Mouse (Mus musculus): ENCODE data around the gene Lingo1. TPM values are rescaled to one million over a fixed set of nuclear protein-coding genes. Genes with fewer than 3 reads are reported as not detected.
A peak's percentile ranks its signal among the peaks of the same experiment; 100 is the strongest.

Gene Lingo1
- polyA plus RNA-seq, 1 experiment from 2014 or later: 8.9 TPM

GRCm38 (mm10) chr9:56627295-56627694 is 169.0 kb downstream of the Lingo1 start:
- Histone ChIP-seq H3K4me3 (replicated peaks) (no peak overlapping the region), H3K27ac (replicated peaks) (no peak overlapping the region), H3K27me3 (no peaks in the 10 kb centered on the region), H3K4me2 (replicated peaks) (no peak overlapping the region), H3K4me1 (peaks cover 24% of the 10 kb centered on the region), H3K9me3 (replicated peaks) (no peaks in the 10 kb centered on the region), H3K9ac (no peak overlapping the region), H3K36me3 (no peaks in the 10 kb centered on the region)
- no peak for ATAC-seq (ENCODE audit: insufficient number of reproducible peaks, low FRiP score, low TSS enrichment, low read depth)
- 67% methylated on average over 4 of the region's 4 CpGs for WGBS

GRCm38 (mm10) chr9:56624923-56625322 is 171.3 kb downstream of the Lingo1 start:
- H3K9ac ChIP-seq: no peak overlapping the region
- no peak overlapping the region for H3K27ac ChIP-seq (replicated peaks)
- H3K27me3 ChIP-seq: peaks cover 16% of the 10 kb centered on the region
- no peaks in the 10 kb centered on the region for H3K9me3 ChIP-seq (replicated peaks)
- H3K4me3 ChIP-seq (replicated peaks): no peak overlapping the region
- H3K36me3 ChIP-seq: peaks cover 4% of the 10 kb centered on the region; the same call in 1 of the 2 replicates
- 37% methylated on average over 2 of the region's 2 CpGs for WGBS
- H3K4me1 ChIP-seq: peaks cover 18% of the 10 kb centered on the region
- peak; percentile 34; the same call in 1 of the 2 replicates for ATAC-seq (ENCODE audit: insufficient number of reproducible peaks, low FRiP score, low TSS enrichment, low read depth)
- H3K4me2 ChIP-seq (replicated peaks): no peak overlapping the region

DNA sequence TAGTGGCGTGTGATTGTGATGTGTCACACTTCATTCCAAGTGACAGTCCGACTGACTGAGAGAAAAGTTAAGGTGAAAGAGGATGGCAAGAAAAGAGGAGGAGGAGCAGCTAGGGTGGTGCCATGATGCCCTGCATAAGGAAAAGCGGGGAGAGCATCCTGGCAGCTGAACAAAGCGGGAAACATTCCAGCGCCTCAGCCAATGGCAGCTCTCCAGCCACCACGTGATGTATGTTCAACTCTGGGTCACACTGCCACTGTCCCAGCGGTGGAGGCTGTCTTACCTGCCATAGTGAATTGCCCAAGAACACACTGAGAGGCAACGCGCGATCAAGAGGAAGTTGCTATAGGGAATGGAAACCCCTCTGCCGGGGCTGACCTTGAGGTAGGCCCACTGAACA is 172.9 kb downstream of the Lingo1 start:
- H3K36me3 ChIP-seq: peaks cover 5% of the 10 kb centered on the region; the same call in 1 of the 2 replicates

DNA sequence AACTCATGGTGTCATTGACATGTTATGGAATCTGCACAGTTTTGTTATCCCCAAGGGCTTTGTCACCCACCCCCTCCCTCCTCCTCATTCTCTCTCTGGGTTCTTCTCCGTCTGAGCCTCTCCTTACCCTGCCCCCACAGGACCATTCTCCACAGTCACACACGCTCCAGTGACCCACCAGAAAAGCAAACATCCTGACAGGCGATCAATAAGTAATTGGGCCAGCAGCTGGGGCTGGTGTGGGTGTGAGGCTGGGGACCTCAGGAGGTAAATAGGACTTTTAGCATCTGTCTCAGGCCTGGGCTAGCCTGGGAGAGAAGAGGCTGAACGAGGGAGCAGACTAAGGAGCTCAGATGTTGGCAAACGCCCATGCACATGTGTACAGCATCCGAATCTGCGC is 173.5 kb downstream of the Lingo1 start:
- peaks cover 5% of the 10 kb centered on the region; the same call in 1 of the 2 replicates for H3K36me3 ChIP-seq
- peaks cover 10% of the 10 kb centered on the region for H3K4me1 ChIP-seq
- no peak overlapping the region for H3K27ac ChIP-seq (replicated peaks)
- H3K4me3 ChIP-seq (replicated peaks): no peak overlapping the region
- no peak overlapping the region for H3K4me2 ChIP-seq (replicated peaks)
- 71% methylated on average over 7 of the region's 7 CpGs for WGBS
- no peak for ATAC-seq (ENCODE audit: insufficient number of reproducible peaks, low FRiP score, low TSS enrichment, low read depth)
- no peaks in the 10 kb centered on the region for H3K9me3 ChIP-seq (replicated peaks)
- H3K27me3 ChIP-seq: peaks cover 17% of the 10 kb centered on the region
- H3K9ac ChIP-seq: no peak overlapping the region

More for the DNA sequence above, 172.9 kb downstream of the Lingo1 start:
- Histone ChIP-seq H3K4me3 (replicated peaks) (no peak overlapping the region), H3K27ac (replicated peaks) (no peak overlapping the region), H3K4me1 (peaks cover 10% of the 10 kb centered on the region), H3K4me2 (replicated peaks) (no peak overlapping the region), H3K9ac (no peak overlapping the region), H3K9me3 (replicated peaks) (no peaks in the 10 kb centered on the region), H3K27me3 (peaks cover 17% of the 10 kb centered on the region)
- ATAC-seq (ENCODE audit: insufficient number of reproducible peaks, low FRiP score, low TSS enrichment, low read depth): no peak
- WGBS: 82% methylated on average over 11 of the region's 11 CpGs

DNA sequence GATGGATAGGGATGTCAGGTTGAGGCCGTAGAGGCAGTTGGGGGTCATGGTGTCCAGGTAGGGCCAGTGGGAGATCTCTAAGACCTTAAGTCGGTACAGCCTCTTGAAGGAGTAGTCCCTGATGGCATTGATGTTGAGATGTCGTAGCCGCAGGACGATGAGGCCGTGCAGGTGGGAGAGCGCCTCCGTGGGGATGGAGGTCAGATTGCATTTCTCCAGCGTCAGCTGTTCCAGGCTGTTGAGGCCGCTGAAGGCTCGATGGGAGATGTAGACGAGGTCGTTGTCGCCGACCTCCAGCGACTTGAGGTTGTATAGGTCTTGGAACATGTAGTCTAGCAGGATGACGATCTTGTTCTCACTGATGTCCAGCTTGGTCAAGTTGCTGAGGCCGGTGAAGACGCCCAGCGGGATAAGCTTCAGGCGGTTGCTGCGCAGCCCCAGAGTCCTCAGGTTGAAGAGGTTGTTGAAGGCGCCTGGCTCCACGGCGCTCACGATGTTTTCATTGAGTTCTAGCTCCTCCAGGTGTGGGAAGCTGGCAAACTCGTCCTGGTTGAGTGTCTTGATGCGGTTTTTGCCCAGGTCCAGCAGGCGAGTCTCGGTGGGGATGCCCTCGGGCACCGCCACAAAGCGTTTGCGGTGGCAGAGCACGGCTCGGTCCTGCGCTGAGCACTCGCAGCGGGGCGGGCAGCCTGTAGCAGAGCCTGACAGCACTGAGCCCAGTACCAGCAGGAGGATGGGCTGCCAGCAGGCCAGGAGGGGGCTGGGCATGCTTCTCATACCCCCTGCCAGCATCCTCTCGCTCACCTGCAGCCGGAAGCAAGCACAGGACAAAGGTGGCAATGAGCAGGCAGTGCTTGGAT is 175.5 kb downstream of the Lingo1 start:
- H3K36me3 ChIP-seq: peaks cover 5% of the 10 kb centered on the region; the same call in 1 of the 2 replicates
- peaks cover 10% of the 10 kb centered on the region for H3K4me1 ChIP-seq
- 31% methylated on average over 42 of the region's 42 CpGs for WGBS
- H3K9ac ChIP-seq: no peak overlapping the region
- H3K4me2 ChIP-seq (replicated peaks): no peak overlapping the region
- no peaks in the 10 kb centered on the region for H3K9me3 ChIP-seq (replicated peaks)
- no peak for ATAC-seq (ENCODE audit: insufficient number of reproducible peaks, low FRiP score, low TSS enrichment, low read depth)
- H3K27ac ChIP-seq (replicated peaks): no peak overlapping the region
- H3K27me3 ChIP-seq: peaks cover 17% of the 10 kb centered on the region
- H3K4me3 ChIP-seq (replicated peaks): no peak overlapping the region

DNA sequence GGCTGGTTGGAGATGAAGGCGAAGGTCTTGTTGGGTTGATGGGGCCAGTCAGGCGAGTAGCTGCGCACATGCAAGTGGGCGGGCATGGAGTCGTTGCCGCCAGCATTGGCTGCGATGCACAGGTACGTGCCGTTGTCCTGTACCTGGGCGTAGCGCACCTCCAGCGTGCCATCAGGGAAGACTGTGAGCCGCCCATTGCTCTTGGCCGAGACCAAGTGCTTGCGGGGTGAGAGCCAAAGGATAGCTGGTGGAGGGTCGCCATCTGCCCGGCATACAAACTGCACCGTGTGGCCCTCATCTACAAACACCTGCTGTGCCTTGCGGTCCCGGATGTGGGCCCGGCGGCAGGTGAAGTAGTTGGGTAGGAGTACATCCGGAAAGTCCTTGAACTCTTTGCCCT is 176.6 kb downstream of the Lingo1 start:
- H3K27ac ChIP-seq (replicated peaks): no peak overlapping the region
- H3K9me3 ChIP-seq (replicated peaks): no peaks in the 10 kb centered on the region
- H3K27me3 ChIP-seq: peaks cover 17% of the 10 kb centered on the region
- no peak overlapping the region for H3K4me2 ChIP-seq (replicated peaks)
- H3K36me3 ChIP-seq: peaks cover 5% of the 10 kb centered on the region; the same call in 1 of the 2 replicates
- H3K4me3 ChIP-seq (replicated peaks): no peak overlapping the region
- H3K9ac ChIP-seq: no peak overlapping the region
- no peak for ATAC-seq (ENCODE audit: insufficient number of reproducible peaks, low FRiP score, low TSS enrichment, low read depth)
- H3K4me1 ChIP-seq: peaks cover 4% of the 10 kb centered on the region
- WGBS: 80% methylated on average over 23 of the region's 23 CpGs

DNA sequence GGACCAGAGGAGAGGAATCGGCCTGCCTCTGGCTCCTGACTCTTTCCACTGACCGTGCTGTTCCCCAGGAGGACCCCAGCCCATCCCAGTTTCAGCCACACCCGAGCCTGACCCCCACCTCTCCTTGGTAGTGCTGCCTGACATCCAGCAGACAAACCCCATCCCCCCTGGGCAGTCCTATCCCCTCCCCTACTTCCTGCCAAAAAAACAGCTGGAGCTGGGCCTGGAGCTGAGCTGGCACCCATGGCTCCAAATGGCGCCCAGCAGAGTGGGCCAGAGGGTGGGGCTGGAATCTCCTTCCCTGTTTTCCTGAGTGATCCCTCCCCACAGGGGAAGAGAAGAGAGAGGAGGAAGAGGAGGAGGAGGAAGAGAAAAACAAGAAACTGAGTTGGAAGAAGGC is 177.6 kb downstream of the Lingo1 start:
- Histone ChIP-seq H3K9me3 (replicated peaks) (no peaks in the 10 kb centered on the region), H3K27me3 (peaks cover 17% of the 10 kb centered on the region), H3K9ac (no peak overlapping the region), H3K36me3 (peaks cover 5% of the 10 kb centered on the region; the same call in 1 of the 2 replicates), H3K4me1 (no peaks in the 10 kb centered on the region), H3K4me2 (replicated peaks) (no peak overlapping the region), H3K4me3 (replicated peaks) (no peak overlapping the region), H3K27ac (replicated peaks) (no peak overlapping the region)
- 67% methylated on average over 4 of the region's 4 CpGs for WGBS
- no peak for ATAC-seq (ENCODE audit: insufficient number of reproducible peaks, low FRiP score, low TSS enrichment, low read depth)

DNA sequence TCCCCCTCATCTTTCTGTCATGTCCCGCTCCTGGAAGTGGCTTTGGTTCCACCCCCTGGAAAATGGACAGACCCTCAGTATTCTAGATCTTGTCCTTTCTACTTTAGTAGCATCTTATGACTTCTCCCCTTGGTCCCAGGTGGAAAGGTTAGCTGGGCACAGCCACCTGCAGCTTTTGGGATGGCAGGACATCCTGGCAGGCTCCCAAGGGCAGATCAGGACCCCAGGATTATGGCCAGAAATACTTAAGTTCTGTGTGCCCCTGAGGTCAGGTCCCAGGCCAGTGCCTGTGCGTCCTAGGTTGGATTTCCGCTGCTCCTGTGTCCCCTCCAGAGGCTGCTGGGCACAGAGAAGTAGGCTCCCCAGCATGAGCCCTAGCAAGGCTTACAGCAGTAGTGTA is 180.2 kb downstream of the Lingo1 start:
- ATAC-seq (ENCODE audit: insufficient number of reproducible peaks, low FRiP score, low TSS enrichment, low read depth): no peak
- Histone ChIP-seq H3K4me3 (replicated peaks) (no peak overlapping the region), H3K9me3 (replicated peaks) (no peaks in the 10 kb centered on the region), H3K4me2 (replicated peaks) (no peak overlapping the region), H3K4me1 (no peaks in the 10 kb centered on the region), H3K36me3 (peaks cover 5% of the 10 kb centered on the region; the same call in 1 of the 2 replicates), H3K27ac (replicated peaks) (no peak overlapping the region), H3K27me3 (peaks cover 12% of the 10 kb centered on the region), H3K9ac (no peak overlapping the region)
- WGBS: 69% methylated on average over 3 of the region's 3 CpGs

- H3K27me3 ChIP-seq: no peaks in the 10 kb centered on the region
These were observed 183.5 kb downstream of the Lingo1 start for GRCm38 (mm10) chr9:56612798-56613183.

DNA sequence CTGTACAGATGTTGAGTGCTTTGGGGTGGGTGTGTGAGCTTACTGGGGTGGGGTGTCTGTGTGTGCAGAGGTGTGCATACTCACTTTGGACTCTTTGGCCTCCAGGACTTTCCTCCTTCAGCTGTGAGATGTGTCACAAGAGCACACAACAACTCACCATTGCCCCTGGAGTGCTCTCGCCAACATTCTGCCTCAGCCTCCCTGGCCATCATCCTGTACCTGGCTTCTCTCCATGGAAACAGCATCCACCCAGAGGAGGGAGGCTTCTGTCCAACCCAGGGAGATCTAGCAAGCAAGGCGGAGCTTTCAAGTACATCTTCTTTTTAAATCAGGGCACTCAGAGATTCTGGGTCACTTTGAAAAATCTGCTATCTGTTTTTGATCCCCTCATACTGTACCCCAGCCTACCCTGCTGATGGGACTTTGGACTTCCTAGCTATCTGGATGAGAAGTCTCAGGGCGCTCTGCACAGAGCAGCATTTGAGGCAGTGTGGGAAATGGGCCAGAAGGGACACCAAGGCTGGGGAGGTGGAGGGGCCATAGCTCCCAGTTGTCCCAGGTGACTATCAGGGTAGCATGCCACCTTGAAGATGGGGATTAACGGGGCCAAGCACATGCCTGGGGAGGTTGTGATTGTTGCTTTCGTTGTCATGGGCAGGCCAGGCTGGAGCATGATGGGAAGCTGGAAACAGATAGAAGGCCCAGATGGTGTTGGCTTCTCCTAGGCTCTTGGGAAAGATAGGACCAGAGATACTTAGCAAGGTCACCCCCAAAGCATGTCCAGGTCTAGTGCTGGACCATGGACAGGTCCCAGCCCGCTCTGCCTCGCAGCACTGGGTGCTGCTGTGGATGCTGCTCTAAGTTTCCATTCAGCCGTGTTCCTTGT is 184.1 kb downstream of the Lingo1 start:
- Histone ChIP-seq H3K4me2 (replicated peaks) (no peak overlapping the region), H3K27ac (replicated peaks) (no peak overlapping the region), H3K9me3 (replicated peaks) (no peaks in the 10 kb centered on the region), H3K27me3 (no peaks in the 10 kb centered on the region), H3K36me3 (no peaks in the 10 kb centered on the region), H3K4me1 (peaks cover 8% of the 10 kb centered on the region; the same call in 1 of the 2 replicates), H3K4me3 (replicated peaks) (no peak overlapping the region), H3K9ac (no peak overlapping the region)
- no peak for ATAC-seq (ENCODE audit: insufficient number of reproducible peaks, low FRiP score, low TSS enrichment, low read depth)
- 85% methylated on average over 8 of the region's 8 CpGs for WGBS

More at GRCm38 (mm10) chr9:56612798-56613183, 183.5 kb downstream of the Lingo1 start:
- Histone ChIP-seq H3K9ac (no peak overlapping the region), H3K36me3 (no peaks in the 10 kb centered on the region), H3K27ac (replicated peaks) (no peak overlapping the region), H3K4me2 (replicated peaks) (no peak overlapping the region), H3K9me3 (replicated peaks) (no peaks in the 10 kb centered on the region), H3K4me1 (peaks cover 8% of the 10 kb centered on the region; the same call in 1 of the 2 replicates), H3K4me3 (replicated peaks) (no peak overlapping the region)
- ATAC-seq (ENCODE audit: insufficient number of reproducible peaks, low FRiP score, low TSS enrichment, low read depth): no peak
- 53% methylated on average over 12 of the region's 12 CpGs for WGBS

GRCm38 (mm10) chr9:56610955-56611354 is 185.3 kb downstream of the Lingo1 start:
- Histone ChIP-seq H3K27ac (replicated peaks) (no peak overlapping the region), H3K9ac (no peak overlapping the region), H3K9me3 (replicated peaks) (no peaks in the 10 kb centered on the region), H3K4me3 (replicated peaks) (no peak overlapping the region), H3K4me2 (replicated peaks) (no peak overlapping the region), H3K36me3 (no peaks in the 10 kb centered on the region), H3K27me3 (no peaks in the 10 kb centered on the region), H3K4me1 (peaks cover 8% of the 10 kb centered on the region; the same call in 1 of the 2 replicates)
- ATAC-seq (ENCODE audit: insufficient number of reproducible peaks, low FRiP score, low TSS enrichment, low read depth): no peak
- 78% methylated on average over 6 of the region's 6 CpGs for WGBS
